Mouse (Mus musculus) bone marrow macrophage, adult 2 months (primary cell): ENCODE measurements around the gene Dck. TPM values are rescaled to one million over a fixed set of nuclear protein-coding genes. Genes with fewer than 3 reads are reported as not detected.

Source experiments
- H3K27ac ChIP-seq: 2 replicates; pipeline ENCODE4 v1.5.1; 2012; ENCODE audit warnings: low read depth, low read length; ENCODE audit not compliant: insufficient read depth
- H3K4me1 ChIP-seq: 2 replicates; pipeline ENCODE4 v1.6.1; 2012; ENCODE audit warnings: low read length; ENCODE audit not compliant: control insufficient read depth, insufficient read depth
- H3K4me3 ChIP-seq: 2 replicates; pipeline ENCODE4 v1.5.1; 2012; ENCODE audit warnings: mild to moderate bottlenecking, low read length, moderate library complexity; ENCODE audit not compliant: insufficient read depth
- CTCF ChIP-seq: IDR thresholded peaks from 2 replicates; pipeline ENCODE4 v1.5.1; 2012; ENCODE audit warnings: low read depth, mild to moderate bottlenecking, low read length, moderate library complexity
- POLR2A ChIP-seq: IDR thresholded peaks from 2 replicates; pipeline ENCODE4 v1.6.1; 2012; ENCODE audit warnings: mild to moderate bottlenecking, low read depth, low read length, borderline replicate concordance
- polyA plus RNA-seq: library from polyadenylated mRNA; stranded (reverse); fragments of >200 nt; gene quantifications from 2 replicates; pipeline ENCODE4 v1.2.4, GENCODE M21; 2012; ENCODE audit not compliant: missing spikeins, insufficient read depth, insufficient read length

Dck gene
- polyA plus RNA-seq, 1 experiment, result 100 TPM

DNA sequence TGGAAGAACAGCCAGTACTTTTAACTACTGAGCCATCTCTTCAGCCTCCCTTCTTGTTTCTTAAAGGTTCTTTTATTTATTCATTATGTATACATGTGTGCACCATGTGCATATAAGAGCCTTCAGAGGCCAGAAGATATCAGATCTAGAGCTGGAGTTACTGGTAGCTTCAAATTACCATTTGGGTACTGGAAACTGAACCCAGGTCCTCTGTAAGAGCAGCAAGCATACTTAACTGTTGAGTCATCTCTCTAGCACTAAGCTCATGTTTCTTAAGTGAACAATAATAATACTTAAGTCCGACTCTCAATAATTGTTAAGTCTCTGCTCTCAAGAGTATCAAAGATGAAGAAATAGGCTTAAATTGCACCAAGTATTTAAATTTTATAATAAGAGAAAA is 17.0 kb upstream of the Dck start:
- Histone ChIP-seq H3K4me3 (no peak overlapping the region), H3K4me1 (no peaks in the 10 kb centered on the region), H3K27ac (no peak overlapping the region)
- TF ChIP-seq POLR2A (no peak), CTCF (no peak)

GRCm38 (mm10) chr5:88753199-88753598 is 11.6 kb upstream of the Dck start:
- no peak overlapping the region for H3K27ac ChIP-seq
- no peak for TF ChIP-seq POLR2A
- TF ChIP-seq CTCF, result no peak
- H3K4me1 ChIP-seq, result no peaks in the 10 kb centered on the region
- H3K4me3 ChIP-seq, result no peak overlapping the region

- TF ChIP-seq CTCF, result no peak
- Histone ChIP-seq H3K27ac (no peak overlapping the region), H3K4me3 (no peak overlapping the region), H3K4me1 (peaks cover 15% of the 10 kb centered on the region)
Observed at GRCm38 (mm10) chr5:88762611-88763010, 2.2 kb upstream of the Dck start.

GRCm38 (mm10) chr5:88764430-88764986 is 288 bp upstream of the Dck start:
- Histone ChIP-seq H3K4me1 (peaks cover 25% of the 10 kb centered on the region), H3K4me3 (peak overlapping the region; percentile 58), H3K27ac (no peak overlapping the region)
- TF ChIP-seq CTCF (no peak), POLR2A (no peak)

DNA sequence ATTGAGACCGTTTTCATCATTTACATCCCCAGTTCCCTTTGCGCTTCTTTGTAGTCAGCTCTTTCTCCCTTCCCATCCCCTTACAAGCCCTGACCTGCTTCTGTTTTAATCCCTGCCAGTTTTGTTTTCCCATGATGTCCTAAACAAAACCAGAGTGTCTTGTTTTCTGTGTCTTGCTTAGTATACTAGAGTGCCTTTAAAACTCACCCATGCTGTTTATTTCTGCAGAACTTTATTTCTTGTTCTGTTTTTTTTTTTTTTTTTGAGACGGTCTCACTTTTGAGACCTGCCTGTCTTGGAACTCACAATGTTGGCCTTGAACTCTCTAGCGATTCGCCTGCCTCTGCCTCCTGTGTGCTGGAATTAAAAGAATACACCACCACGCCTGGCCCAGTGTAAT is 791 bp downstream of the Dck start:
- H3K4me1 ChIP-seq, result peaks cover 28% of the 10 kb centered on the region
- H3K4me3 ChIP-seq, result peak overlapping the region; percentile 97
- H3K27ac ChIP-seq, result peak overlapping the region; percentile 76
- TF ChIP-seq CTCF, result no peak
- no peak for TF ChIP-seq POLR2A

DNA sequence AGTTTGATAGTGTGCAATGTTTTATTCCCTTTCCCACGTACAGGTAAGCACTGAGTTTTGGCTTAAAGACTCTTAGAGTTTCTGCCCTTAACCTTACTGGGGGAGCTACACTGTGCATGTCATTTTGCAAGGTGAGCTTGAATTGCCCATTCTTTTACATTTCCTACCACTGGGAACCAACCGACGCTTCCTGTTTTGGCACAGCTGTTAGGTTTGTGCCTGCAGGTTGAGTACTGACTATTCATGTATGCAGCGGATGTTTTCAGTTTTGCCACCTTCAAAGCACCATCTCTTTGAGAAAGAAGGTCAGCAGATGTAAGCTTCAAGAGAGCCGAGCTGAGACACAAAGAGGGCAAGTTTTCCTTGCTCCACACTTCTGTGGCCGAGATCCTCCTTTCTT is 1.3 kb downstream of the Dck start:
- H3K4me1 ChIP-seq, result peaks cover 30% of the 10 kb centered on the region
- no peak overlapping the region for H3K27ac ChIP-seq
- H3K4me3 ChIP-seq, result peak overlapping the region; percentile 97
- TF ChIP-seq CTCF (no peak), POLR2A (no peak)

DNA sequence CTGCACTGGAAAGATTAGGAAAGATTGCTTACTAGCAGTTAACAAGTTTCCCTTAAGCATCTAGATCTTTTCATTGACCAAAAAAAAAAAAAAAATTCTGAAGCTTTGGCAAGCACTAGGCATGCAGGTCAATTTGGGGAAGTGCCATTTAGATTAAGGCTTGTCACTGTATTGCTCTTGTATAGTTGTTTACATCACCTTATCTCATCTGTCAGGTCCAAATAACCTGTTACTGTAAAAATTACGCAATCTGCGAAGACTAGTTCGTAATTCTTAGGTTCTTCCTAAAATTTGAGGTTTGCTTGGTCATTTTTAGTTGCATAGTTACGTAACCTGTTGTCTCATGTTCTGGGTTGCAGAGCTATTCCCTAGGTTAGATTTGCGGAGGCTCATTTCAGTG is 2.1 kb downstream of the Dck start:
- H3K27ac ChIP-seq, result peak overlapping the region; percentile 37
- peaks cover 36% of the 10 kb centered on the region for H3K4me1 ChIP-seq
- no peak for TF ChIP-seq POLR2A
- no peak for TF ChIP-seq CTCF
- H3K4me3 ChIP-seq, result peak overlapping the region; percentile 26

GRCm38 (mm10) chr5:88768201-88768600 is 3.4 kb downstream of the Dck start:
- Histone ChIP-seq H3K4me1 (peaks cover 38% of the 10 kb centered on the region), H3K27ac (no peak overlapping the region), H3K4me3 (no peak overlapping the region)
- no peak for TF ChIP-seq CTCF
- no peak for TF ChIP-seq POLR2A

DNA sequence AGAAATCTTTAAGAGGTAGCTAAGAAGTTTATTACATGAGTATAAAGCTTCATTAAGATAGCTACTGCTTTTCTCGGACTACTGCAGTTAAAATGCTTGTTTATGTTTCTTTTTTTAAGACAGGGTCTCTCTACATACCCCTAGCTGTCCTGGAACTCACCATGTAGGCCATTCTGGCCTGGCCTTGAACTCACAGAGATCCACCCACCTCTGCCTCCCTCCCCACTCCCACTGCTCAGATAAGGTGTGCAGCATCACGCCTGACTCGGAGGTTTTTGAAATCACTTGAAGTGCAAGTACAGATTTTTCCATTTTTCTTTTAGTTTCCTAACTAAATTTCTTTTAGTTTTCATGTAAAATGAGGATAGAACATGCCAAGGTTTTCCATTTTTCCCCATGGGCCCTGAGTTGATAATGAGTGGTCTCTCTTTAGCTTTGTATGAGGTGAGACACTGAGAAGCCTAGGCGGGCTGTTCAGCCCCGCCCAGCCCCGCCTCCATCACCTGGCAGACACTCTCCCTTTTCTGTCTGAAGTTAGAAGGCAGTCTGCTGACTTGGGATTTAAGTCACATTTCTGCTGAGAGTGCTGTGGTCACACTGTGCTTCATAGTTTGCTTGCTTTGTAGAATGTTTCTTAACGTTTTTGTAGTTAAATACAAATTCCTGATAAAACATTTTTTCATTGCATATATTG is 17.4 kb downstream of the Dck start:
- Histone ChIP-seq H3K4me3 (no peak overlapping the region), H3K4me1 (no peaks in the 10 kb centered on the region), H3K27ac (no peak overlapping the region)
- no peak for TF ChIP-seq CTCF
- no peak for TF ChIP-seq POLR2A

DNA sequence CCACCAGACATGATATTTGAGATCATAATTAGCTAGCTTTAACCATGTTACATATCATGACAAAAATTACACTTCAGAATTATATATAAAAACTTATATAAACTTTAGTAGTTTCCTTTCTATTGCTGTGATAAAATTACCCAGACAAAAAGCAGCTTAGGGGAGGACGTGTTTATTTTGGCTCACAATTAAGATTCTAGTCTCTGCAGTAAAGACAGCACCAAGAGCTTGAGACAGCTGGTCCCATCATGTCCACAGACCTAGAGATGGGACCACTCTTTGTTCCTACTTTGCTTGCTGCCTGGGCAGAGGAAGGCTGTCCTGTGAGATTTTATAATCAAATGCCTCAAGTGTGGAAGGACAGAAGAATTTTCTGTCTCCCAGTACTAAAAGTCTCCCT is 20.3 kb downstream of the Dck start:
- no peaks in the 10 kb centered on the region for H3K4me1 ChIP-seq
- H3K4me3 ChIP-seq, result no peak overlapping the region
- H3K27ac ChIP-seq, result no peak overlapping the region
- TF ChIP-seq CTCF, result no peak
- no peak for TF ChIP-seq POLR2A
